Mouse (Mus musculus) 3134 (cell line): ENCODE data around the gene Atp1a1.
A peak's percentile ranks its signal among the peaks of the same experiment; 100 is the strongest.

Source experiments
- DNase-seq: peaks from one replicate; pipeline ENCODE4 v3.0.0-alpha.2; 2011; ENCODE audit warnings: low spot score; ENCODE audit not compliant: insufficient read length; ENCODE audit errors: extremely low read depth

Atp1a1 gene

DNA sequence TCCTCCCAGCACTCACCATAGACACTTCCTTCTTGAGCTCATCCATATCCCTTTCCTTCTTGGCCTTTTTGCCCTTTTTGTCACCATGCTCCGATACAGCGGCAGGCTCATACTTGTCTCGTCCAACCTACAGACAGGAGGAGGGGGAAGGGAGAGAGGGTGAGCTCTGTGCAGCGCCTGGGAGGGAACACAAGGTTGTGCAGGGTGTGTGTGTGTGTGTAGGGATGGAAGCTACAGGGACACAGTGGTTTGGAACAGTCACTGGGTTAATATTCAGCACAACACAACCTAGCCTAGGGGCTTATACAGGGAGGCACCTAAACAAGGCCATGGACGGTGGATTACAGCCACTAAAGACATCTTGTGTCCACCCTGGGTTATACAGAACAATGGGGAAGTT is 9.5 kb downstream of the Atp1a1 start:
- DNase-seq = no peak

DNA sequence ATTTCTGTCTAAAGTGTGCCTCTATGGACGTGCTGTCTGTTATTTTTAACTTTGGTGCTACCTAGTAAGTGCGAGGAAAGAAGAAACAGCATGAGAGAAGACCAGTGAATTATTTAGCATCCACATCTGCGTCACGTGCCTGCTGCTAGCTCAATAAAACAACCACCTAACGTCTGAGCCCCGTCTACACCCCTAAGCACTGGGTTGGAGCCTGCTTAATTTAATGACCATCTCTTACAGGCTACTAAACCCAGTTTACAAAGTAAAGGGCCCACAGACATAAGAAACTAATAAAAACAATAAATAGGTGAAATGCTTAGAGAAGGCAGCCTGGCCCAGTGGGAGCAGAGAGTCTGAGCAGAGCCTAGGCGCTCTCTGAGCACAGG is 11.2 kb downstream of the Atp1a1 start:
- no peak for DNase-seq

DNA sequence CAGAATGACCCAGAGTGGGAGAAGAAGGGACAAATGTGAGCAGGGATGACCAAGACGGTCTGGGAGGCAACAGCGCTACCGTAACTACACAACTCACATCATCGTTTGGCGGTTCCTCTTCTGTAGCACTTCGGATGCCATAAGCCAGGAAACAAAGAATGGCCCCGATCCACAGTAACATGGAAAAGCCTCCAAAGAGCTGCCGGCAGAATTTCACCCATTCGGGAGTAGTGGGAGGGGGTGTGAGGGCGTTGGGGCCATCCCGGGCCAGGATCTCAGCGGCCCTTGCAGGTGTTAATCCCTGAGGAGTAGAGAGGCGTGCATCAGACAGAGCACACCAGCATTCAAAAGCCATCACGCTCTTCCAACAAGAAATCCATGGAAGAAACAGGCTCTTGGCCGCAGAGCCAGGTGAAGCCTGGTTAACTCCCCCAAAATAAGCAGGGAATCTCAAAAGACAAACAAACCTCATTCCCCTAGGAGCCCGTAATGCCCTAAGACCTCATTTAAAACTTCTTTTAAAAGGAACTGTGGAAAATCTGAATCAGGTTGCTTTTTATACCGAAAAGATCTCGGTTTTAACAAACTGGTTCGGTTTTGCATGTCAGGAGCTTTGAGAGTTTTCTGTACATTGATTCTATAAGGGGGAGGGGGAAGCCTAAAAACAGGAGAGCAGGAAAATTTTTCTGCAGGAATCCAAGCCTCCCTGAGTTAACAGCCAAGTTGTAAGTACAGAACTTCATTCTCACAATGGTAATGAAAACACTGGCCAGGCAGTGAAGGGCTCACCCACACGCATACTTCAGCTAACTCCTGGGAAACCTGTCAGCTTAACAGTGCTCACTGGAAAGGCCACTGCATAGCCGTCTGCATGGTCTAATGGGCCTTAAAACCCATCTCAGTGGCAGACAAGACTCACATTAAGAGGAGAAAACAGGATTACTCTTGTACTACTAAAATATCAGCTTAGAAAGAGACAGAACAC is 11.9 kb downstream of the Atp1a1 start:
- DNase-seq = no peak

DNA sequence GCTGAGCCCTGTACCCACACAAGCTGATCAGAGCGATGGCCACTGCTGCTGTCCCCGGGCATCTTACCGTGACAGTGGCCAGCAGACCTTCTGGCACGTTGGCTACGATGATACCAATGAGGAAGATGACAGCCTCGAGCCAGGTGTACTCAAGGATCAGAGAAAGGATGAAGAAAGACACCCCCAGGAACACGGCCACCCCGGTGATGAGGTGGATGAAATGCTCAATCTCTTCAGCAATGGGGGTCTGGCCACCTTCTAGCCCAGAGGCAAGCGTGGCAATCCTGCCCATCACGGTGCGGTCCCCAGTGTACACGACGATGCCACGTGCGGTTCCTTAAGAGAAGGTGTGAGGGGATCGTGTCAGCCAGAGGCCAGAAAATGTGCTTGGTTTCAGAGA is 14.1 kb downstream of the Atp1a1 start:
- no peak for DNase-seq

DNA sequence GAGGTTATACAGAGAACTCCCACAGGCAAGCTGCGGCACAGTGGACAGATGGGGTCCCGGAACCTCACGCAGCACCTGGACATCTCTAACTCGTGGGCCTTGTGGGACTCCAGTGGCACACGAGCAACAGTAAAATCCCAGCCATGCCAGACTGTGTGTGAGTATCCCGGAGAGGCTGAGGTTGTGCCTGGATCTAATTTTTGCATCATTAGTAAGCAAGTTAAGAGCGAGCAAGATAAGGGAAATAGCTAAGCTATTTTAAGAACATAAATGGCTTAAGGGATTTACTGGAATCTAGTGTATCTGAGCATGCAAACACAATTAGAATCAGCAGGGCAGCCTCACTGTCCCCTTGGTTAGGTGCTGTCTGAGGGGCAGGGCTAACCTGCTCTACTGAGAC is 16.2 kb downstream of the Atp1a1 start:
- no peak for DNase-seq

DNA sequence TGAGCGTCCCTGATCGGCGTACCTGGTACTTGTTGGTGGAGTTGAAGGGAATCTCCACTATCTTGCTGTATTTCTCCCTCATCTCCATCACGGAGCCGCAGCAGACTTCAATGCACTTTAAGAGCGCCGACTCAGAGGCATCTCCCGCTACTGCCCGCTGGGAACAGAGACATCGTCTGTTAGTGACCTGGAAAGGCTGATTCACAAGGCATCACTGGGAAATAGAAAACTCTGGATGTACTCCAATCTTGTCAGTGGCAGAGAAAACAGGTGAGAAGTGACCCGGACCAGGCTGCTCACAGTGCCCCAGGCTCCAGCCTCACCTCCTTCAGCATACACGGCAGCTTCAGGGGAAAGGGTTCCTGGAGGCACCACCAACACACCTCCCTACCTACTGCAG is 17.7 kb downstream of the Atp1a1 start:
- no peak for DNase-seq

DNA sequence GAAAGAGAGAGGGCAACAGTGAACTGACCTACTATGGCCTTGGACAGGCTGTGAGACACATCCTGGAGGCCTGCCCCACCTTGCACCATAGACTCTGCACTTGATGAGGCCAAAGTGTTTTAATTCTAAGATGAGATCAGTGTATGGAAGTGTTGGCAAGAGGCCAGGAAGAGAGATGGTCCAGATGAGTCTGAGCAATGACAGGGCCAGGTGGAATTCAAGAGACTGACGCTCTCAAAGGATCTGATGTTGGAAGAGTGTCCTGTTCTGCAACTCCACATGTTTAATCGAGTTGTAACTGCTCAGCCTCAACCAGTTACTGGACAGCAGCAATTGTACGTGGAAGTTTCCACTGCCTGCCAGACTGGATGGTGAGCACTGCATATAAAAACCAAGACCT is 26.4 kb downstream of the Atp1a1 start:
- no peak for DNase-seq

DNA sequence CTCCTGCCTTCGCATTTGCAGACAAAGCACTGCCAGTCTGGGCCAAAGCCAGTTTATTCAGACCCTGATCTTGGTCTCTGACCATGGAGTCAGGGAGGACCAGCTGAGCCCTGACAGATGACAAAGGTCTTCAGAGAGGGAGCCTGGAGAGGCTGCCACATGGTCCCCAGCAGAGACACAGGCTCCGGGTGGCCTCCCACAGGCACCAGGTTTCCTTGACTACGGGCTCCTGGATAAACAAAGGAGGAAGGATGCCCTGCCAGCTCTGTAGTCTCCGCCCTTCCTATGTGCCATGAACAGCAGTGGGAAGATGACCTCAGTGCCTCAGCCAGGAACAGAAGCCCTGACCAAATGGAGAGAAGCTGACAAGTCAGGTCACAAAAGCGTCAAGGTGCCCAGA is 27.1 kb downstream of the Atp1a1 start:
- DNase-seq = no peak

DNA sequence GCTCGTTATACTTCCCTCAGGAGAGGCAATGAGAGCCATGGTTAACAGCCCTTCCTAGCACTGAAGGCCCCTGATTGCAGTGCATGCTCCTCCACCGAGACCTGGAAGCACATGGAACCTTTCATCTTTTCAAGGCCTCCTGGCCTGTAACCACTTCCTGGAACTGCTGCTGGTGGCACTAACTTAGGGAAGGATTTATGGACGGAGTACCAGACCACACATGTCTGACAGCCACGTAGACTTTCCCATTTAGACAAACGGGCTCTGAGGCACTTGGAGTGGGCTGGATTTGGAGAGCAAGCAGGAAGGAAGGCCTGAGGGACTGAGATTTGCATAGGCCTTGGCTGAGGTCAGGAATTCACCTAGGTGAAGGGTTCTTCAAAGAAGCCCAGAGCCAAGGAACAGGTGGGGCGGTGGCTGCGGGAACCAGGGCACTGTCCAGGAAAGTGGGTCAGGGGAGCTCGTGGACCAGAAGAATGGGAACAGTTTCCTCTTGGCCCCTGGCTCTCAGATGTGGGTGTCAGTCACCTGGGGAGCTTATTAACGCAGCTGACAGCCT is 28.9 kb downstream of the Atp1a1 start:
- no peak for DNase-seq

DNA sequence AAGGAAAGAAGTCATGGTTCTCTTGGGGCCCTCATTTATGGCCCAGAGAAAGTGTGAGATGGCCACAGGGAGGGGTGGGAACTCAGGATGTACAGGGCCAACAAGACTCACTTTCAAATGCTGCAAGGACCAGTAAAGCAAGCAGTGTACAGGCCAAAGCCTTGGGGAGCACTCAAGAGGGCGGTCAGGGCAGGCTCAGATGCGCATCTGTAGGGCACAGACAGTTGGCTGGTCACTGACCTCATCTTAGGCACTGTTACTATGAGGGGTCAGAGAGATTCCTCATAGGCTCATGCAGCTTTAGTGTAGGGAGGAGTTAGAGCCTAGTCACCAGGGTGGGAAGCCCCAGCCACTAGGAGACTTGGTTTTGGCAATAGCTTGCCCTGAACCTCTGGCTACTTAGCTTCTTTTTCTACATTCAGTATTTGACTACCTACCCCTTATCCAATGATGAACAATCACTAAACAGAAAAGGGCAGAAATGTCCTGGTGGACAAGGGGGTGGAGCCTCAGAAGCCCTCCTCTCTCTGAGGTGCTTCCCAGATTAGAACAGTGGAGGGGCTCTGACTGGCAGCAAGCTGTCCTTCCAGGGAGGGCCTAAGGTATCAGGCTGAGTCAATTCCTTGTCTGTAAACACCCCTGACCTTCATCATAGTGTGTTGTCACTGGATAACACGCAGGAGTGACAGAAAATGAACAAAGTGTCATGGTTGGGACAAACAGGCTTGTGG is 29.9 kb downstream of the Atp1a1 start:
- DNase-seq = no peak

DNA sequence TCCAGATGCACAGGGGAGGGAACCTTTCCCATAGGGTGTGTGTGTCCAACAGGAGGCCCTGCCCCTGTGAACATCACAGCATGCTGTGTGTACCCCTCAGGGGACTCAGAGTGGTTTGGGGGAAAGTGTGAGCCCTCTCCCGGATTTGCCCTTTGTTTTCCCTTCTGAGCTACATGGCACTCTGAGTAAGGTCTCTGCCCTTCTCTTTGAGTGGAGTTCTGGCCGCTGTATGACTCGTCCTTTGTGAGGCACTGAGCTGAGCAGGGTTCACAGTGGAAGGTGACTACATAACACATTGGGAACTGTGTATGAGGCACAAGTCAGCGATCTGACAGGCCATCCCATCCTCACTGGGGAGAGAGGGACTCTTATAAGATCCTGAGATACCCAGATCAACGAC is 31.5 kb downstream of the Atp1a1 start:
- DNase-seq = no peak

DNA sequence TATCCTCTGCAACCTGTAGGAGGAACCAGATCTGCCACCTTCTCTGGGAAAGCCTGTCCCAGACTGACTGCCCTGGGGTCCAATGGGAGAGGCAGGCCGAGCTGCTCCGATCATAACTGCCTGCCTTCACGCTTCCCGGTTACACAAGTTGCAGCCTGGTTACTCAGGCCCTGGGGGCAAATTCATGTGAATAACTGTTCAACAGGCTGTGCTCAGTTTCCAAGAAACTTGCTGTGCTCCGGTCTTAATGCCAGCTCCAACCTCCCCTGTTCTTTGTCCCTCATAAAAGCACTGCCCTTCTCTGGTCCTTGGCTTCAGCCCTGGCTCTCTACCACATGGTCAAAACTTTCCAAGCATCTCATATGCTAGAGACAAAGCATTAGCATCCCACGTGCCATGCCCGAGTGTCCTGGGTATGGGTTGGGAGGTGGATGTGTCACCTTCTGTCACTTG is 32.3 kb downstream of the Atp1a1 start:
- peak; percentile 63 for DNase-seq

DNA sequence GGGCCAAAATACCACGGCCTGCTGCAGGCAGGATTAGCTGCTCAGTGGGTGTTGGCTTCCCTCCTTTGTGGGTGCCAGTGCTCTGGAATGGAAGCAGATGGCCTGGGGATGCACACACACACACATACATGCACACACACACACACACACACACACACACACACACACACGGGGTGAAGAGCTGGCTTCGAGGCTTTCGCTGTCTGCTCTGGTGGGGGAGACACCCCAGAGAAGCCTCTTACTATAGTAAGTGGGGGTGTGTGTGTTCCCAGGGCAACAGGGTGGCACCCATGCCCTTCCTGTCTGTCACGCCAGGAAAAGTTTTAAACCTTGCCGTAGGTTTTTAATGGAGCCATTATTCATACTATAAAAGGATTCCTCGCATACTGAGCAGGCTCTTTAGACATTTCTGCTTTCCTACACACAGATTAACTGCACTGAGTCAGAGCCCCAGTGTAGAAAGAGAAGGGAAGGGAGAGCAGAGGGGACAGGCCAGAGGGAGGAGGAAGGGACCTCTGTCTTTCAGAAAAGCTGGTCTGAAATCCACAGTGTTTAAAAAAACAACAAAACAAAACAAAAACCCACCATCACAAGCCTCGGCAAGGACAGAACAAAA is 32.9 kb downstream of the Atp1a1 start:
- DNase-seq = no peak

DNA sequence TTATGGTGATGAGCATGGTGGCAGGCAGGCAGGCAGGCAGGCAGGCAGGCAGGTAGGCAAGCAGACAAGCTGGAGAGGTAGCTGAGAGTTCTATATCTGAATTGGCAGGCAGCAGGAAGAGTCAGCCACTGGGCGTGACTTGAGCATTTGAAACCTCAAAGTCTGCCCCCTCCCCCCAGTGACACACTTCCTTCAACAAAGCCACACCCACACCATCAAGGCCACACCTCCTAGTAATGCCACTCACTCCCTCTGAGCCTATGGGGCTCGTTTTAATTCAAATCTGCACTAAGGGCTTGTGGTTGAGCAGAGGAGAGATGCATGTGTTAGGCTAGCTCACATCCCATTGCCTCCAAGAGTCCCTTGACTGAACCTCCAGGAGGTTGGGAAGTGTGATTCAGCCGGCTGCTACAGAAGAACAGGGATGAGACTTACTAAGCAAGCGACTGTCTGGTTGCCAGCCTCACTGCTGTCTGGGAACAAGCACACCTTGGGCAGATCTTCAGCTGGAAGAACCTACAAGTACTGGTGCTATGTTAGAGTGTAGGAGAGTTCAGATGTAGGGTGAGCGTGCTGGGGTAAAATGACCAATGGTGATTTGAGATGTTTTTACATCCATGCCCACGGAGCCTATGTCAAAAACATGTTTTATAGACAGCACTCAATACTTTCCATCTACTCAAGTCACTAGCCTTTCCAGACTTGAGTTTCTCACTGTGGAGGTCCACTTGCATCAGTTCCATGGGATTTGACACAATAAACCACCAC is 33.6 kb downstream of the Atp1a1 start:
- DNase-seq = peak; percentile 76

DNA sequence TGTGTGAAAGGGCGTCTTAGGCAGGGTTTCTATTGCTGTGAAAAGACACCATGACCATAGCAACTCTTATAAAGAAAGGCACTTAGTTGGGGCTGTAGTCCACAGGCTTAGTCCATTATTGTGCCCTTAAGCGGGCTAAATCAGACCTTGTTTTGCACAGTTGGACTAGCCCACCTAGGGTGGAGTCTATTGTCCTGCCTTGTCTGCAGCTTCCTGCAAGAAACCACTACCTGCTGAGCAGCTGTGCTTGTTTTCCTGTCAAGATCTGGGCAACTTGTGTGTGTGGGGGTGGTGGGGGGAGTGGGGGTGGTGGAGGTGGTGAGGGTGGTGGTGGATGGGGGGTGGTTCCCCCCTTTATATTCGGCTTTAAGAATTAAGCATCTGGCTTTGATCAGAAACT is 34.2 kb downstream of the Atp1a1 start:
- no peak for DNase-seq

DNA sequence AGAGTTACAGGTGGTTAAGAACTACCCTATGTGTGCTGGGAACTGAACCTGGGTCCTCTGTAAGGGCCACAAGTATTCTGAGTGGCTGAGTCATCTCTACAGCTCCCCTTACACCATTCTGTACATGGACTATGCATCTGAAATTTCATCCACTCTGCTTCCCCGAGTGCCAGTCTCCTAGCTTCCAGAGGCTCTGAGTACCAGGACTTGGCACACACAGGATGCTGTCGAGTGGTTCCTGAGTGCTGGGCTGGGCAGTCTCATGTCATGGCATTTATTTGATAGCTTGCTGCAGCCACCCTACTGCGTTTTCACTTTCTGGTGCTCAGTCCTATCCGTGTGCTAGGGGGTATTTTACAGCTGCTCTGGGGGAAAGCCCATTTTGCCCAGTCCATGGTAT is 35.9 kb downstream of the Atp1a1 start:
- DNase-seq = no peak

DNA sequence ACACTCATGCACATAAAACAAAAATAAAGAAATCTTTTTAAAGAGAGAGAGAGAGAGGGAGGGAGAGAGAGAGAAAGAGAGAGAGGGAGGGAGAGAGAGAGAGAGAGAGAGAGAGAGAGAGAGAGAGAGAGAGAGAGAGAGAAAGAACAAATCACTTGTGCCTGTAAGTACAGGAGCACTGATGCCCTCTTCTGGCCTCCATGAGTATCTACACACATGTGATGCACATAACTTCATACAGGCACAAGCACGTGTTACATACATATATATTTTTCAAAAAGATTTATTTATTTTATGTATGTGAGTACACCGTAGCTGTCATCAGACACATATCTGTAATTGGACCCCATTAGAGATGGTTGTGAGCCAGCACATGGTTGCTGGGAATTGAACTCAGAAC is 40.5 kb downstream of the Atp1a1 start:
- no peak for DNase-seq

DNA sequence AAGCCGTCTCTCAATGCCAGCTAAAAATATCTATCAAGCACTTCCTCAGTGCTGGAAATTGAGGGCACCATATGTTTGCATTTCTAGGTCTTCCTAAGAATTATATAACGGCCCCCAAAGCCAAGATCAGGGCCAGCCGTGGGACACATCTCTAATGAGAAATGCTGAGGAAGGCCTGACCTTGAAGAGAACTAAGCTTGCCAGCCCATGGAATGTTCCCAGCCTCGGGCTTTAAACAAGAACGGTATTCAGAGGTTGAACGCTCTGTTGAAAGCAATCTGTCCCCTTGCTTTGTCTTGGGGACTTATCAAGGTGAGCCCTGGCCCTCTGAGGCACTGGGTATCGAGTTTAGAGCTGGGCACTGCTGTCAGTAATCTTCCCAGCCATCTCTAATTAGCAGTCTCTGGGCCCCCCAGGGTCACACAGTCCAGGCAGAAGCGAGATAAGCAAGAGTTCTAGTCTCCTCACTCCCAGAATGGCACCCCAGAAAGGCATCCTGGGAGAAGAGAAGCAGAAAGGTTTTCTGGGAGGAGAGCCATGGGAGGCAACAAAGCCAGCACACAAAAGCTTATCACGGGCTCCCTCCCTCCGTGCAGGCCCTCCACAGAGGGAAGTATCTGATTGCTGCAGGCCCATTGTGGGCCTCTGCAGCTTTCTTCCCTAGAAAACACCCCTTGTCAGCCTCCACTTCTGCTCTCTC is 41.8 kb downstream of the Atp1a1 start:
- DNase-seq = no peak

DNA sequence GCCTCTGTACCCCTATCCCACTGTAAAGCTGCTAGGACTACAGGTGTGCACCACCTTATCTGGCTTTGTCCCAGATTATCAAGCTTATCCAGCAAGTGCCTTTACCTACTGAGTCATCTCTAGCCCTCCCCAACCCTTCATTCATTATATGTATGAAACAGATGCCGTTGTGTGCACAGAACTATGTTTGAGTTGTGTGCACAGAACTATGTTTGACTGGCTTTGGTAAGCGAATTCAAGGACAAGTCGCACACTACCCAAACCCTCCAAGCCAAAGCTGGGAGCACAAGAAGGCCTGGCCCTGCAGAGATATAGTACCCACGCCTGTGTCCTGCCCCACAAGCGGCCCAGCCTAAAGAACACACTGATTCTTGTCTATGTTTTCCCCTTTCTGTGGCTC is 42.5 kb downstream of the Atp1a1 start:
- no peak for DNase-seq
